ENCODE assay signal across 19 mouse cellular contexts in genomic region chr14:20656361-20656760, GRCm38 (mm10). TPM values are rescaled to one million over a fixed set of nuclear protein-coding genes. Genes with fewer than 3 reads are reported as not detected.
DNase-seq lines count a peak whose midpoint lies in the region; ATAC-seq and TF ChIP-seq lines count a peak whose summit lies in the region.
"Had no signal": no experiment of that assay in that cellular context is flagged by ENCODE, and none has a peak within 500 bp of the region (broad histone marks: within the 10 kb centered on the region; RNA-seq: fewer than 3 reads in every experiment).

Myoz1 (minus strand) TSS chr14:20656540.

- intact Hi-C loops in left cerebral cortex, postnatal 25 days (cut with DNase I): no loop called here

- no peaks in the 10 kb centered on the region for H3K27me3 ChIP-seq in kidney, postnatal 0 days (ENCODE audit: insufficient read depth, low read length)
- H3K27me3 ChIP-seq in embryonic facial prominence, embryonic 11.5 days (ENCODE audit: control insufficient read depth, insufficient read depth, low read length): no peaks in the 10 kb centered on the region
- H3K27me3 ChIP-seq in heart, embryonic 15.5 days: no peaks in the 10 kb centered on the region
- H3K27me3 ChIP-seq: embryonic facial prominence, embryonic 12.5 days; hindbrain, embryonic 15.5 days; Patski had no signal

- H3K27ac ChIP-seq in kidney, postnatal 0 days: no peak within 1 kb of the TSS
- no peak within 1 kb of the TSS for H3K27ac ChIP-seq in embryonic facial prominence, embryonic 11.5 days (replicated peaks; ENCODE audit: low read depth, low read length)
- H3K27ac ChIP-seq in heart, embryonic 15.5 days: peak within 1 kb of the TSS; percentile 61
- H3K27ac ChIP-seq: embryonic facial prominence, embryonic 12.5 days; hindbrain, embryonic 15.5 days had no signal

- no peak within 1 kb of the TSS for H3K4me2 ChIP-seq in kidney, postnatal 0 days (ENCODE audit: low read length)
- H3K4me2 ChIP-seq in embryonic facial prominence, embryonic 11.5 days (ENCODE audit: low read depth, low read length): no peak within 1 kb of the TSS
- peak within 1 kb of the TSS; percentile 55 for H3K4me2 ChIP-seq in heart, embryonic 15.5 days
- H3K4me2 ChIP-seq: embryonic facial prominence, embryonic 12.5 days; hindbrain, embryonic 15.5 days had no signal

- H3K9ac ChIP-seq in kidney, postnatal 0 days (ENCODE audit: low read depth, low read length): 0 out of 2 replicates have a peak within 1 kb of the TSS, but pooled peaks have one; percentile 18
- no peak within 1 kb of the TSS for H3K9ac ChIP-seq in embryonic facial prominence, embryonic 11.5 days (replicated peaks; ENCODE audit: low read length)
- peak within 1 kb of the TSS; percentile 18; the same call in 1 of the 2 replicates for H3K9ac ChIP-seq in heart, embryonic 15.5 days
- H3K9ac ChIP-seq: embryonic facial prominence, embryonic 12.5 days; hindbrain, embryonic 15.5 days had no signal

- H3K4me1 ChIP-seq in kidney, postnatal 0 days (replicated peaks; ENCODE audit: insufficient read depth, low read length): peaks cover 2% of the 10 kb centered on the region; the same call in 1 of the 2 replicates
- H3K4me1 ChIP-seq in embryonic facial prominence, embryonic 11.5 days (ENCODE audit: control insufficient read depth, insufficient read depth, low read length): no peaks in the 10 kb centered on the region
- peaks cover 37% of the 10 kb centered on the region for H3K4me1 ChIP-seq in heart, embryonic 15.5 days (replicated peaks)
- H3K4me1 ChIP-seq: embryonic facial prominence, embryonic 12.5 days had no signal

- no peak for DNase-seq in adrenal gland, postnatal 10 days
- no peak for DNase-seq in adrenal gland, postnatal 14 days
- peak; percentile 28 for DNase-seq in kidney, postnatal 0 days (ENCODE audit: low spot score)
- DNase-seq in kidney, adult 8-10 months: no peak
- peak; percentile 7 for DNase-seq in embryonic facial prominence, embryonic 11.5 days (ENCODE audit: low spot score)
- no peak for DNase-seq in spleen, postnatal 4 days (ENCODE audit: low spot score in 2 of 2)
- DNase-seq in left cerebral cortex, postnatal 25 days (ENCODE audit: low spot score in 2 of 2): no peak
- DNase-seq: cerebellum, postnatal 14 days; kidney, adult 2 months; thymus, postnatal 25 days had no signal

- 42% methylated on average over 11 of the region's 11 CpGs for WGBS in kidney, postnatal 0 days
- 31% methylated on average over 11 of the region's 11 CpGs for WGBS in embryonic facial prominence, embryonic 11.5 days
- WGBS in heart, embryonic 15.5 days: 18% methylated on average over 11 of the region's 11 CpGs

- TF ChIP-seq CTCF in kidney, postnatal 0 days (IDR thresholded peaks at IDR 0.05; ENCODE audit: low read depth): no peak

- no peak for ATAC-seq in kidney, postnatal 0 days (replicated peaks; ENCODE audit: low FRiP score, low read depth)
- ATAC-seq in embryonic facial prominence, embryonic 11.5 days (replicated peaks; ENCODE audit: insufficient number of reproducible peaks, low FRiP score, low TSS enrichment, low read depth): no peak
- no peak for ATAC-seq in heart, embryonic 15.5 days (replicated peaks; ENCODE audit: insufficient number of reproducible peaks, insufficient read depth, low FRiP score, low read depth)
- ATAC-seq: lung, postnatal 0 days; Patski had no signal

- H3K4me3 ChIP-seq in kidney, postnatal 0 days (replicated peaks; ENCODE audit: low read depth, low read length): no peak within 1 kb of the TSS
- H3K4me3 ChIP-seq in embryonic facial prominence, embryonic 11.5 days (ENCODE audit: low read depth, low read length): no peak within 1 kb of the TSS
- peak within 1 kb of the TSS; percentile 22 for H3K4me3 ChIP-seq in heart, embryonic 15.5 days
- H3K4me3 ChIP-seq: embryonic facial prominence, embryonic 12.5 days; hindbrain, embryonic 15.5 days had no signal

- no peaks in the 10 kb centered on the region for H3K9me3 ChIP-seq in kidney, postnatal 0 days (replicated peaks; ENCODE audit: low read length)
- H3K9me3 ChIP-seq in embryonic facial prominence, embryonic 11.5 days (replicated peaks; ENCODE audit: control insufficient read depth, low read length): no peaks in the 10 kb centered on the region
- H3K9me3 ChIP-seq in heart, embryonic 15.5 days (replicated peaks): no peaks in the 10 kb centered on the region
- H3K9me3 ChIP-seq: embryonic facial prominence, embryonic 12.5 days; hindbrain, embryonic 15.5 days had no signal

- no peaks in the 10 kb centered on the region for H3K36me3 ChIP-seq in kidney, postnatal 0 days (ENCODE audit: insufficient read depth, low read length)
- no peaks in the 10 kb centered on the region for H3K36me3 ChIP-seq in embryonic facial prominence, embryonic 11.5 days (replicated peaks; ENCODE audit: control insufficient read depth, insufficient read depth, low read depth, low read length)
- no peaks in the 10 kb centered on the region for H3K36me3 ChIP-seq in heart, embryonic 15.5 days
- H3K36me3 ChIP-seq: embryonic facial prominence, embryonic 12.5 days; hindbrain, embryonic 15.5 days had no signal

RNA-seq across cellular contexts. Expression of gene Myoz1, which starts in this region (rescaled TPM):
- 10 to 100 TPM; 27.5 to 61.9 TPM for total RNA-seq in adrenal gland, postnatal 10 days (2021)
- total RNA-seq in adrenal gland, postnatal 14 days (2021): not detected in 2 replicates
- 1.8 and 2.5 TPM in 2 replicates for polyA plus RNA-seq in kidney, postnatal 0 days (2015; fragmentation: Nextera tagmentation; extraction: Ambion mirVana)
- polyA plus RNA-seq in embryonic facial prominence, embryonic 11.5 days (2014; fragmentation: Nextera tagmentation; extraction: Ambion mirVana): 0.58 and 1.2 TPM in 2 replicates
- 10.2 and 11.6 TPM in 2 replicates for polyA plus RNA-seq in heart, embryonic 15.5 days (2015; fragmentation: Nextera tagmentation; extraction: Ambion mirVana)
- not detected for total RNA-seq in left cerebral cortex, postnatal 25 days (2021)
- total RNA-seq: layer of hippocampus, adult 18-20 months; left cerebral cortex, adult 18-20 months; neutrophil, adult 5-6 weeks had no signal
- polyA plus RNA-seq: forebrain, embryonic 11.5 days; hindbrain, embryonic 15.5 days; Patski had no signal

Comparison
In these comparisons a context has a peak if more than half of its experiments do, and no peak if none do; other contexts are left out.
1. RNA of gene Myoz1 (total RNA-seq): 27.5 to 61.9 TPM in adrenal gland, postnatal 10 days; not detected in left cerebral cortex, postnatal 25 days and not detected in adrenal gland, postnatal 14 days; every median in the first group is over 10 times any median in the second.
2. DNase-seq: peak in kidney, postnatal 0 days (single experiment) and embryonic facial prominence, embryonic 11.5 days (single experiment); none in adrenal gland, postnatal 10 days (single experiment), adrenal gland, postnatal 14 days (single experiment), kidney, adult 8-10 months (0 of 2), spleen, postnatal 4 days (0 of 2) and left cerebral cortex, postnatal 25 days (0 of 2).